Mouse (Mus musculus): Measurements from ENCODE around the gene Ust. TPM values are rescaled to one million over a fixed set of nuclear protein-coding genes. Genes with fewer than 3 reads are reported as not detected.

Gene Ust
- polyA plus RNA-seq, 1 experiment from 2014 or later: 4.6 TPM

DNA sequence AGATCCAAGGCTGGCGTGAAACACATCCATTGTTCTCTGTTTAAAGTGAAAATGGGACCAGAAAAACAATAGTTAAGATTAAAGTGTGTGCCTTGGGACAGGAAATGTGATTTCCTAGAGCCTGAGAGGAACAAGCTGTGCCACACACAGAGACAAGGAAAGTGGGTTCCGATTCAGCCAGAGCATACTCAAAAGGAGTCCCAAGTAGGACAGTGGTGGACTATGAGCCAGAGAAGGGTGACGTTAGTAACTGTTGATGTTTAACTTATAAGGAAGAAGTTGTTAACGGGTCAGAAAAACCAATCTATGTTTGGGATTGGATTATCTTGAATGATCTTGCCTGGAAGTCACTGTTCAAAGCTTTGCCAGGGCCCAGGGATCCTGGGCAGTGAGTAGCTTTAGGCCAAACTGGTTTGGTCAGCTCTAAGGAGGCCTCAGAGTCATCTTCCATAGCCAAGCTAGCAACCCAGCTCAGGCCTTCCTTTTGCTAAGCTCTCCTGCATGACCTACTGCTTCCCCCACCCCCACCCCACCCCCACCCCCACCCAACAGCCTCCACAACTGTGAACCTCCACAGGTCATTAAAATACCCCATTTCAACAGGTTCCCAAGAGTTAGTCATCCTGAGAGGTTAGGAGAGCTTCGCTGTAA is 329.2 kb downstream of the Ust start:
- WGBS: 74% methylated on average over 5 of the region's 5 CpGs
- Histone ChIP-seq H3K27me3 (ENCODE audit: control insufficient read depth, insufficient read depth, low read length) (no peaks in the 10 kb centered on the region), H3K4me1 (ENCODE audit: control insufficient read depth, insufficient read depth, low read length) (no peaks in the 10 kb centered on the region), H3K27ac (replicated peaks; ENCODE audit: low read depth, low read length) (no peak overlapping the region), H3K4me2 (ENCODE audit: low read depth, low read length) (no peak overlapping the region), H3K9me3 (replicated peaks; ENCODE audit: control insufficient read depth, low read length) (no peaks in the 10 kb centered on the region), H3K4me3 (ENCODE audit: low read depth, low read length) (no peak overlapping the region), H3K36me3 (replicated peaks; ENCODE audit: control insufficient read depth, insufficient read depth, low read depth, low read length) (no peaks in the 10 kb centered on the region), H3K9ac (replicated peaks; ENCODE audit: low read length) (no peak overlapping the region)
- no peak for DNase-seq (ENCODE audit: low spot score)
- ATAC-seq (replicated peaks; ENCODE audit: insufficient number of reproducible peaks, low FRiP score, low TSS enrichment, low read depth): no peak

DNA sequence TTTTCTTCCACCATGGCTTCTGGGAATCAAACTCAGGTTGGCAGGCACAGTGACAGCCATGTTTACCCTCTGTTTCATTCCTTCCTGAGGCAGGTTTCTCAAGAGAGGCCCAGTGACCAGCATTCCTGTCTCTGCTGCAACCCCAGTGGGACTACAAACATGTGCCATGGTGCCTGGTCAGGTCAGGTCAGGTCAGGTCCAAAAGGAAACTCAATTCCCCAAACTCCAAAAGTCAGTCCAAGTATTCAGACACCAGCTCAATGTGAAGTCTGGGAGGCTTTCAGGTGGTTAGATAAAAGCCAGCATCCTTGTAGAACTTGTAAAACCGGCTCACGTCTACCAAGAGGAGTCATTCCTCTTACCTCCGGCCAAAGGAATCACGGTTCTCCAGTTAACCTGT is 333.0 kb downstream of the Ust start:
- ATAC-seq (replicated peaks; ENCODE audit: insufficient number of reproducible peaks, low FRiP score, low TSS enrichment, low read depth): no peak
- WGBS: 55% methylated on average over 4 of the region's 4 CpGs

DNA sequence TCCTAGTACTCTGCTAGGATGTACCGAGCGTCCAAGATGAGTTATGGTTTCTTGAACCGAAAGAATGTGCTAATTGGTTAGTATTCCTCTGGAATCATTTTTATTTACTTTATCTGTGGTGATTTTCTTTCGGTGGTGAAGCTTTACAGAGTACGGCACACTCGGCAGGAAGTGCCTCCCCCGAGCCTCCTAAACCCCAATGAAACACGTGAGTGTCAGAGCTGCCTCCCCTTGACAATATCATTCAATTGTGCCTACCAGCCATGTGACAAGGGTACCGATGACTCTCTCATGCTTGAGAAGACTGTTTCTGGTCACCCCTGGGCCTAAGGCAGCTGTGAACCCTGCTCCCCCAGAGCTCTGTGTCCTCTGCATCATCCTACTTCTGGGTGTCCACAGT is 333.9 kb downstream of the Ust start:
- Histone ChIP-seq H3K4me3 (ENCODE audit: low read depth, low read length) (no peak overlapping the region), H3K36me3 (replicated peaks; ENCODE audit: control insufficient read depth, insufficient read depth, low read depth, low read length) (no peaks in the 10 kb centered on the region), H3K4me2 (ENCODE audit: low read depth, low read length) (no peak overlapping the region), H3K9me3 (replicated peaks; ENCODE audit: control insufficient read depth, low read length) (no peaks in the 10 kb centered on the region), H3K27me3 (ENCODE audit: control insufficient read depth, insufficient read depth, low read length) (no peaks in the 10 kb centered on the region), H3K4me1 (ENCODE audit: control insufficient read depth, insufficient read depth, low read length) (no peaks in the 10 kb centered on the region), H3K9ac (replicated peaks; ENCODE audit: low read length) (no peak overlapping the region), H3K27ac (replicated peaks; ENCODE audit: low read depth, low read length) (no peak overlapping the region)
- no peak for DNase-seq (ENCODE audit: low spot score)
- WGBS: 76% methylated on average over 9 of the region's 9 CpGs
- no peak for ATAC-seq (replicated peaks; ENCODE audit: insufficient number of reproducible peaks, low FRiP score, low TSS enrichment, low read depth)

More for the DNA sequence above, 333.0 kb downstream of the Ust start:
- H3K4me1 ChIP-seq (ENCODE audit: control insufficient read depth, insufficient read depth, low read length): no peaks in the 10 kb centered on the region
- H3K27me3 ChIP-seq (ENCODE audit: control insufficient read depth, insufficient read depth, low read length): no peaks in the 10 kb centered on the region
- H3K36me3 ChIP-seq (replicated peaks; ENCODE audit: control insufficient read depth, insufficient read depth, low read depth, low read length): no peaks in the 10 kb centered on the region
- DNase-seq (ENCODE audit: low spot score): peak; percentile 30
- no peak overlapping the region for H3K27ac ChIP-seq (replicated peaks; ENCODE audit: low read depth, low read length)
- H3K4me3 ChIP-seq (ENCODE audit: low read depth, low read length): no peak overlapping the region
- no peak overlapping the region for H3K9ac ChIP-seq (replicated peaks; ENCODE audit: low read length)
- H3K9me3 ChIP-seq (replicated peaks; ENCODE audit: control insufficient read depth, low read length): no peaks in the 10 kb centered on the region
- H3K4me2 ChIP-seq (ENCODE audit: low read depth, low read length): no peak overlapping the region

DNA sequence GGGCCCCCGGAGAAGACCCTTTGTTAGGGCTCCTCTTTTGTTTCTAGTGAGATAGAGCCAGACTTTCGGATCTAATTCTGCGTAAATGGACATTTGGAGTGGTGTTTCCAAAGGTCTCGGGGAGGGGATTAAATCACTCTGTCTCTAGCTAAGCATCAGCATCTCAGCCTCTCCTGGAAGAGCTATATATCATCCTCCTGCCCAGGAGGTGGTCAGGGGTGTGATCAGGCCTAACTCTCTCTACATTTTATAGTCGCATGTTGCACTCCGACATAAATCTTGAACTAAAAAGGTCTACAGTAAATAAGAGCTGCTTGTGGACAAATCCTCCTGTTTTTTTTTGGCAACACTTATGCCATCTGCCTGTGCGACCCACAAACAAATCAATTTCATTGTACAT is 335.5 kb downstream of the Ust start:
- no peak for ATAC-seq (replicated peaks; ENCODE audit: insufficient number of reproducible peaks, low FRiP score, low TSS enrichment, low read depth)

DNA sequence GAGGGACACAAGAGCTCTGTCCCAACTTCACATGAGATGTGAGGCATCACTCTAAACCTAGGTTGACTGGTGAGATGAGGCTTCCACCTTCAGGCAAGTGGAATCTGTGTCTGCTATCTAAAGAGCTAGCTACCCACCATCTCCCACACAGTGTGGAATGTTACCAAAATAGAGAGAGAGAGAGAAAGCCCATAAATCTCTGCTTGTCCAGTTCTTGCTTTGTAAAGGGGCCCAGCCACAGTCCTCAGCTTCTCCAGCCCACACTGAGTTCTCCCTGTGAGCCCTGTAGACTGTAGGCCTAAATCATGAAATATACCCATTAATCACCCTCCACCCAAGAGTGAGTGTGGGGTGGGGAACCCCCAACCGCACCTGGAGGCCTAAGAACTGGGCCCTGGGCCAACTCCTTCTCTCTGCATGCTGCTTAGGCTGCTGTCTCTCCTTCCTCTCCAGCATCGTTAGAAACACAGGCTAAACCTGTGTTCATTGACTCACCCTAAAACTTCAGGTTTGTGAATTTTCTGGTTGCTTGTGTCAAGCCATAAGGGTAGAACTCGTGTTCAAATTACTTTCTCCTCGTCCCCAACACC is 336.9 kb downstream of the Ust start:
- no peak overlapping the region for H3K4me3 ChIP-seq (ENCODE audit: low read depth, low read length)
- H3K27me3 ChIP-seq (ENCODE audit: control insufficient read depth, insufficient read depth, low read length): no peaks in the 10 kb centered on the region
- WGBS: 92% methylated on average over 4 of the region's 4 CpGs
- H3K9ac ChIP-seq (replicated peaks; ENCODE audit: low read length): no peak overlapping the region
- DNase-seq (ENCODE audit: low spot score) (no peak), ATAC-seq (replicated peaks; ENCODE audit: insufficient number of reproducible peaks, low FRiP score, low TSS enrichment, low read depth) (no peak)
- H3K4me2 ChIP-seq (ENCODE audit: low read depth, low read length): no peak overlapping the region
- no peak overlapping the region for H3K27ac ChIP-seq (replicated peaks; ENCODE audit: low read depth, low read length)
- H3K9me3 ChIP-seq (replicated peaks; ENCODE audit: control insufficient read depth, low read length): no peaks in the 10 kb centered on the region
- no peaks in the 10 kb centered on the region for H3K4me1 ChIP-seq (ENCODE audit: control insufficient read depth, insufficient read depth, low read length)
- no peaks in the 10 kb centered on the region for H3K36me3 ChIP-seq (replicated peaks; ENCODE audit: control insufficient read depth, insufficient read depth, low read depth, low read length)

More for the DNA sequence above, 335.5 kb downstream of the Ust start:
- Histone ChIP-seq H3K27me3 (ENCODE audit: control insufficient read depth, insufficient read depth, low read length) (no peaks in the 10 kb centered on the region), H3K4me1 (ENCODE audit: control insufficient read depth, insufficient read depth, low read length) (no peaks in the 10 kb centered on the region), H3K27ac (replicated peaks; ENCODE audit: low read depth, low read length) (no peak overlapping the region), H3K36me3 (replicated peaks; ENCODE audit: control insufficient read depth, insufficient read depth, low read depth, low read length) (no peaks in the 10 kb centered on the region), H3K4me3 (ENCODE audit: low read depth, low read length) (no peak overlapping the region), H3K9me3 (replicated peaks; ENCODE audit: control insufficient read depth, low read length) (no peaks in the 10 kb centered on the region), H3K9ac (replicated peaks; ENCODE audit: low read length) (no peak overlapping the region), H3K4me2 (ENCODE audit: low read depth, low read length) (no peak overlapping the region)
- no peak for DNase-seq (ENCODE audit: low spot score)
- 88% methylated on average over 7 of the region's 7 CpGs for WGBS

DNA sequence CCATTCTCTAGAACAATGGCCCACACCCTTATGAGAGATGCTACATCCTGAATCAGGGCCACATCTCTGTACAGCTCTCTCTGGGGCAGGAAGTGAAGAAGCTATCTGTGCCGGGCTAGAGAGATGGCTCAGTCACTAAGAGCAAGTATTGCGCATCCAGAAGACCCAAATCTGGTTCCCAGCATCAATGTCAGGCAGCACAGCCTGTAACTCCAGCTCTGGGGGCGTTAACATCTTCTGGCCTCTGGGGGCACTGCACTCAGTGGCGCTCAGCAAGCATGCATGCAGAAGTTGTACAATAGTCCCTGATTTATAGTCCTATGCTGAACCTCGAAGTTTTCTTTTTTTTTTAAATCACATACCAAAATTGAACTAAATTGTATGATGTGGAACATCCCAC is 341.0 kb downstream of the Ust start:
- no peak overlapping the region for H3K4me2 ChIP-seq (ENCODE audit: low read depth, low read length)
- 74% methylated on average over 5 of the region's 5 CpGs for WGBS

DNA sequence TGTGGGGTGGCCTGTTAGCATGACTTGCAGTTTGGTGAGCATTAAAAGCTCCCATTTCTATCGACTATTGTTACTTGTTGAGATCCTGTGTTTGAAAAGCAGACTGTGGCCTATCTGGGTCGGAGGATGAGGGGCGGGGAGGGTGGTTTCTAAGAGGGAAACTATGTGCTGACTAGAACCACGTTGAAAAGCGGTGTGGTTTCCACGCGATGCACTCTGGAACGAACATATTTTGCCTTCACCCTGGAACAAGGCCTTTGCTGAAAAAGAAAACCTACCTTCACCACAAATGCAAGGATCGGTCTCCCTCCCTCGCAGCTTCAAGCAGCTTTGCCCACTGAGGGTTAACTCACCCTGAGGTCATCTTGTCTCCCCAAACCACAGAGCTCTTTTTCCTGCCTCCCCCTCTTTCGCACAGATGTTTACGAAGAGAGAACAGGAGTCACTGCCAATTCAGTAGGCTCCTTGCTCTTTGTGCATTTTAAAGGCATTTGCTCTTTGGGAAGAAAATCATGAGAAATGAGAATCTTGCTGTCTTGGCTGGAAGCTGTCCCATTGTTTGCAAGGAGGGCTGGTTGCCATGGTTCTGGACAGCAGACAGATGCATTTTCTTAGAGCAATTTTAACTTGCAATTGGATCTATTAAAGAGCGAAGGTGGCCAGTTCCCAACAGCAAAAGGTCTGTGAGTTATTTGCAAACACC is 342.1 kb downstream of the Ust start:
- Histone ChIP-seq H3K9me3 (replicated peaks; ENCODE audit: control insufficient read depth, low read length) (no peaks in the 10 kb centered on the region), H3K27ac (replicated peaks; ENCODE audit: low read depth, low read length) (no peak overlapping the region)

More for the DNA sequence above, 341.0 kb downstream of the Ust start:
- Histone ChIP-seq H3K4me3 (ENCODE audit: low read depth, low read length) (no peak overlapping the region), H3K27ac (replicated peaks; ENCODE audit: low read depth, low read length) (no peak overlapping the region), H3K9me3 (replicated peaks; ENCODE audit: control insufficient read depth, low read length) (no peaks in the 10 kb centered on the region), H3K9ac (replicated peaks; ENCODE audit: low read length) (no peak overlapping the region), H3K36me3 (replicated peaks; ENCODE audit: control insufficient read depth, insufficient read depth, low read depth, low read length) (no peaks in the 10 kb centered on the region), H3K27me3 (ENCODE audit: control insufficient read depth, insufficient read depth, low read length) (no peaks in the 10 kb centered on the region), H3K4me1 (ENCODE audit: control insufficient read depth, insufficient read depth, low read length) (no peaks in the 10 kb centered on the region)
- ATAC-seq (replicated peaks; ENCODE audit: insufficient number of reproducible peaks, low FRiP score, low TSS enrichment, low read depth): no peak
- no peak for DNase-seq (ENCODE audit: low spot score)

DNA sequence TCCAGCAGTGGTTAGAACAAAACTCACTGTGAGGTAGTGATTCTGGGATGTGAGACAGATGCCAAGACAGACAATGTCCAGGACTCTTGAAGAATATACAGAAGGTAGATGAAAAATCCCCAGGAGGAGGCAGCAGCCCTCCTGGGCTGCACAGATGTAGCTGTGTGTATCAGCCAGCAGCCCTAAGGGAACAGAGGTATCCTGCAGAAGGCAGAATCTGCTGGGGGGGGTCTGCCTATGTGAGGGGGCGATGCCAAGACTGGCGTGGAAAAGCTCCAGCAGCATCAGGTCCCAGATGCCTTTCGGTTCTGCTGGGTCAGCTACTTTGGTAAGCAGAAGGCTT is 342.6 kb downstream of the Ust start:
- ATAC-seq (replicated peaks; ENCODE audit: insufficient number of reproducible peaks, low FRiP score, low TSS enrichment, low read depth): no peak

More for the DNA sequence above, 342.1 kb downstream of the Ust start:
- Histone ChIP-seq H3K27me3 (ENCODE audit: control insufficient read depth, insufficient read depth, low read length) (no peaks in the 10 kb centered on the region), H3K4me3 (ENCODE audit: low read depth, low read length) (no peak overlapping the region), H3K4me1 (ENCODE audit: control insufficient read depth, insufficient read depth, low read length) (no peaks in the 10 kb centered on the region), H3K9ac (replicated peaks; ENCODE audit: low read length) (no peak overlapping the region), H3K4me2 (ENCODE audit: low read depth, low read length) (no peak overlapping the region), H3K36me3 (replicated peaks; ENCODE audit: control insufficient read depth, insufficient read depth, low read depth, low read length) (no peaks in the 10 kb centered on the region)
- DNase-seq (ENCODE audit: low spot score): no peak
- WGBS: 61% methylated on average over 13 of the region's 13 CpGs
- ATAC-seq (replicated peaks; ENCODE audit: insufficient number of reproducible peaks, low FRiP score, low TSS enrichment, low read depth): no peak

More for the DNA sequence above, 342.6 kb downstream of the Ust start:
- Histone ChIP-seq H3K27me3 (ENCODE audit: control insufficient read depth, insufficient read depth, low read length) (no peaks in the 10 kb centered on the region), H3K27ac (replicated peaks; ENCODE audit: low read depth, low read length) (no peak overlapping the region), H3K36me3 (replicated peaks; ENCODE audit: control insufficient read depth, insufficient read depth, low read depth, low read length) (no peaks in the 10 kb centered on the region), H3K4me3 (ENCODE audit: low read depth, low read length) (no peak overlapping the region), H3K4me2 (ENCODE audit: low read depth, low read length) (no peak overlapping the region), H3K9me3 (replicated peaks; ENCODE audit: control insufficient read depth, low read length) (no peaks in the 10 kb centered on the region), H3K9ac (replicated peaks; ENCODE audit: low read length) (no peak overlapping the region), H3K4me1 (ENCODE audit: control insufficient read depth, insufficient read depth, low read length) (no peaks in the 10 kb centered on the region)
- 78% methylated on average over 3 of the region's 3 CpGs for WGBS
- DNase-seq (ENCODE audit: low spot score): no peak
